Mouse (Mus musculus): Measurements from ENCODE around the gene Rasgrp1. TPM values are rescaled to one million over a fixed set of nuclear protein-coding genes. Genes with fewer than 3 reads are reported as not detected.

Gene Rasgrp1
- polyA plus RNA-seq, 1 experiment from 2014 or later, result 1.8 TPM

- no peaks in the 10 kb centered on the region for H3K4me1 ChIP-seq
- WGBS, result 78% methylated on average over 16 of the region's 16 CpGs
These were observed 43.0 kb downstream of the Rasgrp1 start for GRCm38 (mm10) chr2:117299596-117300448.

GRCm38 (mm10) chr2:117288291-117288690 lies 54.5 kb downstream of the Rasgrp1 start:
- no peaks in the 10 kb centered on the region for H3K9me3 ChIP-seq
- H3K9ac ChIP-seq, result no peak overlapping the region
- H3K4me1 ChIP-seq, result no peaks in the 10 kb centered on the region
- no peaks in the 10 kb centered on the region for H3K36me3 ChIP-seq
- no peak overlapping the region for H3K4me3 ChIP-seq
- H3K27ac ChIP-seq, result no peak overlapping the region
- 85% methylated on average over 7 of the region's 7 CpGs for WGBS
- no peak for ATAC-seq (ENCODE audit: borderline replicate concordance, extremely low read depth, low FRiP score, low TSS enrichment)
- no peak overlapping the region for H3K4me2 ChIP-seq
- H3K27me3 ChIP-seq, result no peaks in the 10 kb centered on the region

More at GRCm38 (mm10) chr2:117299596-117300448, 43.0 kb downstream of the Rasgrp1 start:
- H3K9me3 ChIP-seq, result no peaks in the 10 kb centered on the region
- H3K4me3 ChIP-seq, result no peak overlapping the region
- no peaks in the 10 kb centered on the region for H3K36me3 ChIP-seq
- H3K27me3 ChIP-seq, result no peaks in the 10 kb centered on the region
- no peak overlapping the region for H3K9ac ChIP-seq
- H3K4me2 ChIP-seq, result no peak overlapping the region
- ATAC-seq (ENCODE audit: borderline replicate concordance, extremely low read depth, low FRiP score, low TSS enrichment), result no peak
- no peak overlapping the region for H3K27ac ChIP-seq

GRCm38 (mm10) chr2:117263786-117264408 lies 78.9 kb downstream of the Rasgrp1 start:
- H3K27me3 ChIP-seq, result no peaks in the 10 kb centered on the region
- H3K27ac ChIP-seq, result no peak overlapping the region
- ATAC-seq (ENCODE audit: borderline replicate concordance, extremely low read depth, low FRiP score, low TSS enrichment), result no peak
- 66% methylated on average over 11 of the region's 11 CpGs for WGBS
- no peaks in the 10 kb centered on the region for H3K9me3 ChIP-seq
- H3K4me1 ChIP-seq, result no peaks in the 10 kb centered on the region
- H3K4me3 ChIP-seq, result no peak overlapping the region
- no peak overlapping the region for H3K4me2 ChIP-seq
- peaks cover 48% of the 10 kb centered on the region for H3K36me3 ChIP-seq
- no peak overlapping the region for H3K9ac ChIP-seq

- 80% methylated on average over 5 of the region's 5 CpGs for WGBS
- Histone ChIP-seq H3K9me3 (no peaks in the 10 kb centered on the region), H3K27me3 (no peaks in the 10 kb centered on the region), H3K4me3 (no peak overlapping the region), H3K9ac (no peak overlapping the region), H3K36me3 (peaks cover 42% of the 10 kb centered on the region), H3K4me1 (no peaks in the 10 kb centered on the region), H3K4me2 (no peak overlapping the region), H3K27ac (no peak overlapping the region)
- ATAC-seq (ENCODE audit: borderline replicate concordance, extremely low read depth, low FRiP score, low TSS enrichment), result no peak
These were observed 80.6 kb downstream of the Rasgrp1 start for GRCm38 (mm10) chr2:117262184-117262583.

GRCm38 (mm10) chr2:117257617-117258016 lies 85.2 kb downstream of the Rasgrp1 start:
- Histone ChIP-seq H3K27ac (no peak overlapping the region), H3K9ac (no peak overlapping the region), H3K9me3 (no peaks in the 10 kb centered on the region), H3K4me2 (no peak overlapping the region), H3K27me3 (no peaks in the 10 kb centered on the region), H3K4me3 (no peak overlapping the region), H3K36me3 (peaks cover 19% of the 10 kb centered on the region; the same call in 1 of the 2 replicates), H3K4me1 (no peaks in the 10 kb centered on the region)
- no peak for ATAC-seq (ENCODE audit: borderline replicate concordance, extremely low read depth, low FRiP score, low TSS enrichment)
- WGBS, result 80% methylated on average over 1 of the region's 1 CpGs

GRCm38 (mm10) chr2:117255415-117255814 lies 87.4 kb downstream of the Rasgrp1 start:
- Histone ChIP-seq H3K4me2 (no peak overlapping the region), H3K9ac (no peak overlapping the region), H3K4me3 (no peak overlapping the region), H3K27me3 (no peaks in the 10 kb centered on the region), H3K4me1 (peaks cover 11% of the 10 kb centered on the region), H3K36me3 (peaks cover 10% of the 10 kb centered on the region; the same call in 1 of the 2 replicates), H3K27ac (no peak overlapping the region), H3K9me3 (no peaks in the 10 kb centered on the region)
- ATAC-seq (ENCODE audit: borderline replicate concordance, extremely low read depth, low FRiP score, low TSS enrichment), result no peak
- 74% methylated on average over 2 of the region's 2 CpGs for WGBS

GRCm38 (mm10) chr2:117250001-117250510 lies 92.7 kb downstream of the Rasgrp1 start:
- Histone ChIP-seq H3K4me2 (peak overlapping the region; percentile 78), H3K36me3 (no peaks in the 10 kb centered on the region), H3K4me1 (peaks cover 13% of the 10 kb centered on the region), H3K27me3 (no peaks in the 10 kb centered on the region), H3K9me3 (no peaks in the 10 kb centered on the region), H3K9ac (peak overlapping the region; percentile 93), H3K4me3 (peak overlapping the region; percentile 79), H3K27ac (peak overlapping the region; percentile 85)
- WGBS, result 0% methylated on average over 22 of the region's 24 CpGs
- ATAC-seq (ENCODE audit: borderline replicate concordance, extremely low read depth, low FRiP score, low TSS enrichment), result peak; percentile 66

- WGBS, result under 1% methylated on average over 33 of the region's 33 CpGs
- Histone ChIP-seq H3K9ac (peak within 1 kb of the TSS; percentile 93), H3K9me3 (no peaks in the 10 kb centered on the region), H3K36me3 (no peaks in the 10 kb centered on the region), H3K4me1 (peaks cover 13% of the 10 kb centered on the region), H3K27me3 (no peaks in the 10 kb centered on the region), H3K4me3 (peak within 1 kb of the TSS; percentile 79), H3K4me2 (peak within 1 kb of the TSS; percentile 78), H3K27ac (peak within 1 kb of the TSS; percentile 85)
- ATAC-seq (ENCODE audit: borderline replicate concordance, extremely low read depth, low FRiP score, low TSS enrichment), result peak; percentile 91
These were observed 93.4 kb downstream of the Rasgrp1 start, which contains the start of gene Fam98b for GRCm38 (mm10) chr2:117249255-117250000. Fam98b (plus strand) TSS chr2:117249739.

GRCm38 (mm10) chr2:117241953-117242352 lies 100.8 kb downstream of the Rasgrp1 start:
- Histone ChIP-seq H3K4me3 (no peak overlapping the region), H3K9ac (no peak overlapping the region), H3K36me3 (no peaks in the 10 kb centered on the region), H3K9me3 (no peaks in the 10 kb centered on the region), H3K27ac (no peak overlapping the region), H3K27me3 (peaks cover 4% of the 10 kb centered on the region; the same call in 1 of the 2 replicates), H3K4me1 (no peaks in the 10 kb centered on the region), H3K4me2 (no peak overlapping the region)
- 68% methylated on average over 4 of the region's 4 CpGs for WGBS
- ATAC-seq (ENCODE audit: borderline replicate concordance, extremely low read depth, low FRiP score, low TSS enrichment), result no peak

GRCm38 (mm10) chr2:117231257-117231656 lies 111.5 kb downstream of the Rasgrp1 start:
- Histone ChIP-seq H3K4me3 (no peak overlapping the region), H3K9ac (no peak overlapping the region), H3K36me3 (no peaks in the 10 kb centered on the region), H3K27me3 (no peaks in the 10 kb centered on the region; the same call in 1 of the 2 replicates), H3K27ac (no peak overlapping the region), H3K4me2 (no peak overlapping the region), H3K9me3 (no peaks in the 10 kb centered on the region), H3K4me1 (0 out of 2 replicates have a peak, but pooled peaks cover 7% of the 10 kb centered on the region)
- ATAC-seq (ENCODE audit: borderline replicate concordance, extremely low read depth, low FRiP score, low TSS enrichment), result peak; percentile 71
- 6% methylated on average over 13 of the region's 13 CpGs for WGBS

- H3K9ac ChIP-seq, result no peak overlapping the region
- no peak overlapping the region for H3K4me3 ChIP-seq
- ATAC-seq (ENCODE audit: borderline replicate concordance, extremely low read depth, low FRiP score, low TSS enrichment), result no peak
- no peaks in the 10 kb centered on the region for H3K36me3 ChIP-seq
- H3K9me3 ChIP-seq, result no peaks in the 10 kb centered on the region
- no peaks in the 10 kb centered on the region; the same call in 1 of the 2 replicates for H3K27me3 ChIP-seq
- 85% methylated on average over 7 of the region's 7 CpGs for WGBS
- 0 out of 2 replicates have a peak, but pooled peaks cover 7% of the 10 kb centered on the region for H3K4me1 ChIP-seq
- H3K27ac ChIP-seq, result no peak overlapping the region
- H3K4me2 ChIP-seq, result no peak overlapping the region
These were observed 112.5 kb downstream of the Rasgrp1 start for GRCm38 (mm10) chr2:117230261-117230660.

Measured in lung, embryonic 15.5 days (tissue).